Mouse (Mus musculus) forelimb bud, embryonic 11.5 days (tissue): ENCODE results near the gene Kif5a.

ENCODE experiments used
- DNase-seq: peaks from one replicate; pipeline ENCODE4 v3.0.0-alpha.2; 2012; ENCODE audit warnings: low read depth, low spot score

The Kif5a gene

GRCm38 (mm10) chr10:127176756-127177155, 86.4 kb downstream of the Kif5a start:
- DNase-seq = no peak

GRCm38 (mm10) chr10:127176228-127176627, 86.9 kb downstream of the Kif5a start:
- no peak for DNase-seq
